Mouse (Mus musculus): ENCODE measurements around the gene Adamts12. TPM values are rescaled to one million over a fixed set of nuclear protein-coding genes. Genes with fewer than 3 reads are reported as not detected.
A peak's percentile ranks its signal among the peaks of the same experiment; 100 is the strongest.

The Adamts12 gene
- polyA plus RNA-seq, 1 experiment from 2014 or later: 3.5 TPM

DNA sequence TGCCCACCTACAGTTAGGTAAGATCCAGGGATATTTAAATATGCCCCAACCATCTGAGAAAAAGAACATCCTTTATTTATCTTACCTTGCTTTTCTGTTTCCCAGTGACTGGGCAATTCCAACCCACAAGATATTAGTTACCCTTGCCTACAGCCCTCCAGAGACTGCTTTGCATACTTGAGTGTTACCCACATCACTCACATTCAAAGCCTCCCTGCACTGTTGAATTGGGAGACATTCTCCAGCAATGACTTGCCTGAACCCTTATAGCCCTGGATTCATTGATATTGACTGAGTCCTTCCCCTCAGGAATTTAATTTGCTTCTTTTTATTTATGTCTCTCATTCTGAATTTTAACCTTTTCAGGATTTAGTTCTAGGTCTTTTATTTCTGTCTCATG lies 53.8 kb downstream of the Adamts12 start:
- Histone ChIP-seq H3K9me3 (replicated peaks) (no peaks in the 10 kb centered on the region), H3K27me3 (no peaks in the 10 kb centered on the region), H3K4me3 (no peak overlapping the region), H3K4me2 (replicated peaks) (no peak overlapping the region), H3K9ac (no peak overlapping the region), H3K27ac (no peak overlapping the region), H3K36me3 (no peaks in the 10 kb centered on the region), H3K4me1 (peaks cover 7% of the 10 kb centered on the region)
- ATAC-seq (ENCODE audit: low FRiP score): no peak

DNA sequence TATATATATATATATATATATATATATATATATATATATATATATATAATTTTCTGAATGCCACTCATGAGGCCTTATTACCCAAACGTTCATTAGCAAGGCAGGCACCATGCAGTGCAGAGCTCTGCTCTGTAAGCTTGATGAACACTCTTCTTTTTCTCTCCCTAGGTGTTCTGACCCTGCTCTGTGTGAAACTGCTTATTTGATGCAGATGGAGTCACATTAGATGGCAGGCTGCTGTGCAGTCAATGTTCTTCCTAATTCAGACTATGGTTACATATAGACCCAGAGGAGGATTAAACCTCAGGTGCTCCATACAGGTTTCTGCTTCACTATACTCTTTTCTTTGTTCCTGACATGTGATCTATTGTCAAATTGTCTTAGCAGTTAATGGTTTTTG lies 57.1 kb downstream of the Adamts12 start:
- no peak overlapping the region for H3K4me3 ChIP-seq
- H3K27ac ChIP-seq: no peak overlapping the region
- no peaks in the 10 kb centered on the region for H3K4me1 ChIP-seq
- ATAC-seq (ENCODE audit: low FRiP score): no peak
- WGBS: 53% methylated on average over 1 of the region's 1 CpGs
- no peak overlapping the region for H3K9ac ChIP-seq
- H3K27me3 ChIP-seq: no peaks in the 10 kb centered on the region
- no peaks in the 10 kb centered on the region for H3K36me3 ChIP-seq
- H3K9me3 ChIP-seq (replicated peaks): no peaks in the 10 kb centered on the region
- no peak overlapping the region for H3K4me2 ChIP-seq (replicated peaks)

DNA sequence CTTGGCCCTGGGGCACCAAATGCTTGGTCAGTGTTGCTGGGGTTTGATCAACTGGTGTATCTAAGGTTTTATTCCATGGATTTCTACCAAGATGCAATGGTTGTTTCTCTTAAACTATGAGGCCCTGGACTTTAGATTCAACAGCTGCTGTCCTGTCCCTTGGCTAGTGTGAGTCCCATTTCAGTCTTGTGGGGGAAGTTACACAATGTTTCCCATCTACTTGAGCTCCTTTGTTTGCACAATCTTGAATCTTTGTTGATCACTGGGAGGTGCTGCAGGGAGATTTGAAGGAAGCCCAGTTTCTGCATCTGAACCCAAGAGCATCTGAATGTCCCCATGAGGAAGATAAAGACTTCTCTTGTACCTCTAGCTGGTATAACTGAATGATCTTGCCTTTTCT lies 60.8 kb downstream of the Adamts12 start:
- H3K36me3 ChIP-seq: no peaks in the 10 kb centered on the region
- no peaks in the 10 kb centered on the region for H3K27me3 ChIP-seq
- no peak overlapping the region for H3K4me2 ChIP-seq (replicated peaks)
- no peak overlapping the region for H3K4me3 ChIP-seq
- H3K9ac ChIP-seq: no peak overlapping the region
- no peaks in the 10 kb centered on the region for H3K9me3 ChIP-seq (replicated peaks)
- H3K27ac ChIP-seq: no peak overlapping the region
- no peak for ATAC-seq (ENCODE audit: low FRiP score)
- no peaks in the 10 kb centered on the region for H3K4me1 ChIP-seq

DNA sequence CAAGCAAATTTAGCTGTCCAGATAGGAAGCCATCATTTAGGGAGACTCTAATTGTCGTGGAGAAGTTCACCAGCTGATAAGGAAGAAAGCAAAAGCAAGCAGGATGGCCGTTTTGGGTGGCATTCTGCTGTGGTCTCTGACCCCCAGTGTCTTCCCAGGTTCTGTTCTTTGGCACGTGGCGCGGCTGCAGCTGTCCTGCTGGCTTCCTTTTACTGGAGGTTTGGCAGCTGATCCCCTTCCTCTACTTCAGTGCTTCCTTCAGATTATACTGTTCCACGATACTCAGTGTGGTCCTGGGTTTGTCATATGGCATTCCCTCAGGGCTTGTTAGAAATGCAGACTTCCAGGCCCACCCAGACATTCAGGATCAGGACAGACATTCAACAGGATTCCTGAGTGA lies 63.9 kb downstream of the Adamts12 start:
- 81% methylated on average over 6 of the region's 6 CpGs for whole genome bisulfite sequencing
- no peak for ATAC-seq (ENCODE audit: low FRiP score)
- H3K9ac ChIP-seq: no peak overlapping the region

DNA sequence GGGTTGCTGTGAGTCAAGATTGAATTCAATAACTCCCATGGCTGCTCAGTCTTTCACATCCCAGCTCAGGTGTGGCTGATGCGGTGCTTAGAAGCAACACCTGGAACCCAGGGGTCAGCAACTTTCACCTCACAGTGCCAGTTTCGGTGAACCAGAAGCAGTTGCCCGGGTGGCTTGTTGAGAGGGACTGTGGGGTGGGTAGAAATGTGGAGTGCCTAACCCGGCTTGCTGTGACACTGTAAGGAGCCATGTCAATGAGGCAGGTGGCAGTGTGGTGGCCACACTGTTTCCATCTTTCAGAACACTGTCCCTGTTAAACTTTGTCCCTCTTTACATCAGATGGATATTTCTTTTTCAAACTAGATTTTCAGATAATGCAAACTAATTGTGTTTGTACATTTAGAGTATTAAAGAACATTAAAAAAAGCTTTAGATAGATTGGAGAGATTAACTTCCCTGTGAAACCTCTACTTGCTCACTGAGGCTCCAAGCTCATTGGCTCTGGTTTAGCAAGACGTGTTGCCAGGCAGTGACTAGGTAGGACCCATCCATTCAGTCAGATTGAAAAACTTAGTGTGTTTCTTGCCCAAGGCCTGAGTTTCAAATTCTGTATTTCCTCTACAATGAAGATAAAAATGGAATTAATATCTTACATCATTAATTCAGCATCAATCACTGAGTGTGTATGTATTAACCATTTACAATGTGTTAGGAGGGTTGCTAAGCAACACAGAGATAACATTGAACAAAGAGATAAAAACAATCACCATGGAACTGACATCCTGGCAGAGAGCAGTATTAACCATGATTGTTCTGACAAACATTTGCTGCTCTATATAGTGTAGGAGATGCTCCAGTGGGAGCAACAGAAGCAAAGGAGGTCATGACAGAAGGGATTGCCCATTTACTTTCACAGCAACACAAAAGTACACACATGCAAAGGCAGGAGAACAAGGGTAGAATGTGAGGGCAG lies 68.3 kb downstream of the Adamts12 start:
- no peak overlapping the region for H3K4me3 ChIP-seq
- H3K4me1 ChIP-seq: no peaks in the 10 kb centered on the region
- no peaks in the 10 kb centered on the region for H3K27me3 ChIP-seq
- 81% methylated on average over 5 of the region's 5 CpGs for WGBS
- H3K36me3 ChIP-seq: no peaks in the 10 kb centered on the region
- no peak for ATAC-seq (ENCODE audit: low FRiP score)
- H3K27ac ChIP-seq: no peak overlapping the region
- no peaks in the 10 kb centered on the region for H3K9me3 ChIP-seq (replicated peaks)
- H3K4me2 ChIP-seq (replicated peaks): no peak overlapping the region
- no peak overlapping the region for H3K9ac ChIP-seq

More for the DNA sequence above, 63.9 kb downstream of the Adamts12 start:
- no peak overlapping the region for H3K4me3 ChIP-seq
- no peaks in the 10 kb centered on the region for H3K36me3 ChIP-seq
- no peak overlapping the region for H3K4me2 ChIP-seq (replicated peaks)
- H3K27ac ChIP-seq: no peak overlapping the region
- H3K4me1 ChIP-seq: no peaks in the 10 kb centered on the region
- no peaks in the 10 kb centered on the region for H3K9me3 ChIP-seq (replicated peaks)
- H3K27me3 ChIP-seq: no peaks in the 10 kb centered on the region

DNA sequence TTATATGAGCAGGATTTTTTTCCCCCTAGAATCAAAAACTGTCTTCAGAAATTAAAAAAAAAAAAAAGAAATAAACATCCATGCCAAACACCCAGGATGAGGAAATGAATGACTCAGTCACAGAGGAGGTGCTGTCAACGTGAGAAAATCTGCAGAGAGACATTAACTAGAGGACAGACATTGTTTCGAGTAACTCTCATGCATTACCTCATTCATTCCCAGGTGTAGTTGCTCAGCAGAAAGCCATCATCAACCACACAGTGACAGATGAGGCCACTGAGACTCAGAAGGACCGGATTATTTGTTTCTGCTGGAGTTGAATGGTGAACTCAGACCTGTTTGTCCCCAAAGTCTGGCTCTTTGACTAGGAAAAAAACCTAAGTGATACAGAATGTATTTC lies 81.0 kb downstream of the Adamts12 start:
- H3K27ac ChIP-seq: no peak overlapping the region

DNA sequence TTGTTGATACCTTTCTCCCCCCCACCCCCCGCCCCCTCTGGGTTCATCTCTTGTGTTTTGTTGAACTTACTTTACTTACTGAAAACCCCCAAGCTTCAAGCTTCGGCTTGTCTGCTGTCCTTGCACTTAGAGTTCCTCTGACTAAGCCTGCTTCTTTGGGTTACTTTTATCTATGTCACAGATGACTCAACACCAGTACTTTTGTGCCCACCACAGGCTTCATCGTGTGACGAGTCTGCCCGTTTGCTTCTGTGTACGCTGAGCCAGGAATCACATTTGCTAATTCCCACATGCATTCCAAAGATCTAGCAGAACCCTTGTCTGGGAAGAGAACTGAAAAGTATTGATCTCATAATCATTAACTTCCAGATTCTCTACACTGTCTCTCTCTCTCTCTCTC lies 94.8 kb downstream of the Adamts12 start:
- Histone ChIP-seq H3K4me1 (no peaks in the 10 kb centered on the region), H3K4me3 (no peak overlapping the region), H3K9me3 (replicated peaks) (no peaks in the 10 kb centered on the region), H3K36me3 (no peaks in the 10 kb centered on the region), H3K4me2 (replicated peaks) (no peak overlapping the region), H3K27ac (no peak overlapping the region), H3K27me3 (no peaks in the 10 kb centered on the region), H3K9ac (no peak overlapping the region)
- WGBS: 78% methylated on average over 6 of the region's 6 CpGs
- no peak for ATAC-seq (ENCODE audit: low FRiP score)

More for the DNA sequence above, 81.0 kb downstream of the Adamts12 start:
- no peaks in the 10 kb centered on the region for H3K9me3 ChIP-seq (replicated peaks)
- WGBS: 69% methylated on average over 3 of the region's 3 CpGs
- H3K4me1 ChIP-seq: no peaks in the 10 kb centered on the region
- H3K9ac ChIP-seq: no peak overlapping the region
- no peak overlapping the region for H3K4me2 ChIP-seq (replicated peaks)
- no peak for ATAC-seq (ENCODE audit: low FRiP score)
- no peak overlapping the region for H3K4me3 ChIP-seq
- H3K27me3 ChIP-seq: no peaks in the 10 kb centered on the region
- no peaks in the 10 kb centered on the region for H3K36me3 ChIP-seq

DNA sequence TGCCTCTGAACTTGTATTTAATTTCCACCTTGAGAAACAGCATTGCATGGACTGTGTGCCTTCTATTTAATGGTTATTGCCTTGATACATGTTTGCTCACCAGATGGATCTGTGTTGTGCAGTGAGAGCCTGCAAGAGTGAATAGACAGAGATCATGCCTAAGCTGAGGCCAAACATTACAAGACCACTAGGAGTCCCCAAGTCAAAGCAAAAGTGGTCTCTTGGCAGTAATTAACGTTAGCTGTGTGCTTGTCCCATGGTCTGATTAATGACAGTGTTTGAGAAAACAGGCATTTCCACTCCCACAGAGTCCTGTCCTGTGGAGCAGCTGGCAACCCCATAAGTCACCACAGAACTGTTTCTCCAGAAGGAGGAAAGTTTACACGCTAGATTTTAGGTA lies 96.2 kb downstream of the Adamts12 start:
- Histone ChIP-seq H3K36me3 (no peaks in the 10 kb centered on the region), H3K4me1 (no peaks in the 10 kb centered on the region), H3K27ac (no peak overlapping the region), H3K9me3 (replicated peaks) (no peaks in the 10 kb centered on the region), H3K4me3 (no peak overlapping the region), H3K9ac (no peak overlapping the region), H3K4me2 (replicated peaks) (no peak overlapping the region), H3K27me3 (no peaks in the 10 kb centered on the region)
- WGBS: 43% methylated on average over 2 of the region's 2 CpGs
- no peak for ATAC-seq (ENCODE audit: low FRiP score)

DNA sequence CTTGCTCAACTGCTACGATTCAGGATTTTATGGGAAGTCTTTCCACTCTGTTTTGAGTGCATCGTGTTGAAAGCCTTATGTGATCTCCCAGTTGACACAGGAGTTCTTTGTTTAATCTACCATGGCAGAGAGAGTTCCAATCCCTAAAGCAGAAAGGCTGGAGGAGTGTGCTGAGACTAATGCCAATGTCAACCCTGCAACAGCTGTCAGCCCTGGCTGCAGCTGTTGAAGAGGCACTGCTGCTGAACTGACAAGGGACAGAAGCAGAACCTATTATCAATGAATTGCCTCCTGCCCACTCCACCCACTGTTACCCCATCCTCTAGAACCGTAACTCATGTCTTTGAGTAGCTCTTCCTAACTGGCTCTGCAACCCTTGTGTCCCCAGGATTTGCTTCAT lies 101.3 kb downstream of the Adamts12 start:
- no peak for ATAC-seq (ENCODE audit: low FRiP score)
- H3K36me3 ChIP-seq: no peaks in the 10 kb centered on the region
- no peak overlapping the region for H3K4me3 ChIP-seq
- 52% methylated on average over 3 of the region's 3 CpGs for WGBS
- no peak overlapping the region for H3K9ac ChIP-seq
- no peaks in the 10 kb centered on the region for H3K9me3 ChIP-seq (replicated peaks)
- no peak overlapping the region for H3K4me2 ChIP-seq (replicated peaks)
- H3K4me1 ChIP-seq: 0 out of 2 replicates have a peak, but pooled peaks cover 2% of the 10 kb centered on the region
- no peak overlapping the region for H3K27ac ChIP-seq
- H3K27me3 ChIP-seq: no peaks in the 10 kb centered on the region

DNA sequence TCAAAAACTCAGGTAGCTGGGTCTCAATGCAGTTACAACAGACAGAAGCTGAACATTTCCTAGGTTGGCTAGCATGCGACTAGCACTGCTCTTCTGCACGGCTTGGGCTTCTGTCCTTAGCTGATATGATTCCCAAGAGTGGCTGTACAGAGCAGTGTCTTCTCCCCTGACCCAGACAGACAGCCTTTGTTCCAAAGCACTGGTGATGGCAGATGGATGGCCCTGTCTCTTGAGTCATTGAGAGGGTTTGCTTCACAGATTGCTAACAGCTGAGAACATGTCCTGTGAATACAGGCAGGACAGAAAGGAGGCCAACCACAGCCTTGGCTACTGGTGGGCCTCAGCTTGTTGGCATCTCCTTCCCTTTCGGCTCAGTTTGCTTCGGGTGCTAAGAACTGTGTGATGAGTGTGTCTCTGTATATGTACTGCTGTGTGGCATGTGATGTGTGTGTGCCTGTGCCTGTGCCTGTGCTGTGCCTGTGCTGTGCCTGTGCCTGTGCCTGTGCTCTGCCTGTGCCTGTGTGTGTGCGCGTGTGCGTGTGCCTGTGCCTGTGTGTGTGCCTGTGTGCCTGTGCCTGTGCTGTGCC lies 109.4 kb downstream of the Adamts12 start:
- H3K27ac ChIP-seq: no peak overlapping the region
- H3K4me3 ChIP-seq: no peak overlapping the region
- no peak overlapping the region for H3K9ac ChIP-seq
- ATAC-seq (ENCODE audit: low FRiP score): no peak
- peaks cover 10% of the 10 kb centered on the region for H3K4me1 ChIP-seq
- H3K4me2 ChIP-seq (replicated peaks): no peak overlapping the region
- WGBS: 88% methylated on average over 6 of the region's 7 CpGs
- no peaks in the 10 kb centered on the region for H3K36me3 ChIP-seq
- H3K27me3 ChIP-seq: no peaks in the 10 kb centered on the region
- no peaks in the 10 kb centered on the region for H3K9me3 ChIP-seq (replicated peaks)

DNA sequence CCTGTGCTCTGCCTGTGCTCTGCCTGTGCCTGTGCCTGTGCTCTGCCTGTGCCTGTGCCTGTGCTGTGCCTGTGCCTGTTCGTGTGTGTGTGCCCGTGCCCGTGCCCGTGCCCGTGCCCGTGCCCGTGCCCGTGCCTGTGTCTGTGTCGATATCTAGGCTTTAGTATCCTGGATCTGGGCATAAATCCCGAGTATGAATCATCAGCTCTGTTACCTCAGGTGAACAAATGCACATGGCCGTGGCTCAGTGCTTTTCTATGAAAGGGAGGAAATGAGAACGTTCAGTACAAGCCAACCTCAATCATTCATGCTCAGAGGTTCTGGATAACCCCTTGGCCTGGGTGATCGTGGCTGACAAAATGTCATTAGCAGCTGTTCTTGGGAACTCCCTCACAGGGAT lies 110.3 kb downstream of the Adamts12 start:
- H3K27ac ChIP-seq: no peak overlapping the region
- no peaks in the 10 kb centered on the region for H3K27me3 ChIP-seq
- peaks cover 16% of the 10 kb centered on the region for H3K4me1 ChIP-seq
- ATAC-seq (ENCODE audit: low FRiP score): no peak
- H3K4me2 ChIP-seq (replicated peaks): no peak overlapping the region
- no peaks in the 10 kb centered on the region for H3K36me3 ChIP-seq
- H3K9ac ChIP-seq: no peak overlapping the region
- H3K4me3 ChIP-seq: no peak overlapping the region
- 79% methylated on average over 13 of the region's 13 CpGs for WGBS
- H3K9me3 ChIP-seq (replicated peaks): no peaks in the 10 kb centered on the region

DNA sequence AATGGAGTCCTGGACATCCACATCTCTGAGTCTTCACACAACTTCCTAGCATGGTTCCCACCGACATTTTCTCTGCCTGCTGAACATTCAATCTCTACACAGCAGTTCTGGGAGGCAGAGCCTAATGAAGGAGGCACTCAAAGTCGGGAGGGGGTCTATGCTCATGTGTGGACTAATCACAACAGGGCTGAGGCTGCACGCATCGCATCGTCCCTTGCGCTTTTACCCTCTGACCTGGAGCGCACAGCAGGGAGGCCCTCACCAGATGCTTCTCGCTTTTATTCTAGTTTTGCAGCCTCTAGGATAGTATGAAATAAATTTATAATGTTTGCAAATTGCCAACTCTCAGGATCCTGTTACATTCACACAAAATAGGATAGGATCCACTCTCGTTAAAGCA lies 112.9 kb downstream of the Adamts12 start:
- no peak overlapping the region for H3K4me3 ChIP-seq
- H3K27ac ChIP-seq: no peak overlapping the region
- H3K36me3 ChIP-seq: no peaks in the 10 kb centered on the region
- H3K27me3 ChIP-seq: no peaks in the 10 kb centered on the region
- 36% methylated on average over 9 of the region's 9 CpGs for WGBS
- no peak overlapping the region for H3K9ac ChIP-seq
- no peak for ATAC-seq (ENCODE audit: low FRiP score)
- H3K4me2 ChIP-seq (replicated peaks): no peak overlapping the region
- H3K4me1 ChIP-seq: peaks cover 17% of the 10 kb centered on the region
- no peaks in the 10 kb centered on the region for H3K9me3 ChIP-seq (replicated peaks)

DNA sequence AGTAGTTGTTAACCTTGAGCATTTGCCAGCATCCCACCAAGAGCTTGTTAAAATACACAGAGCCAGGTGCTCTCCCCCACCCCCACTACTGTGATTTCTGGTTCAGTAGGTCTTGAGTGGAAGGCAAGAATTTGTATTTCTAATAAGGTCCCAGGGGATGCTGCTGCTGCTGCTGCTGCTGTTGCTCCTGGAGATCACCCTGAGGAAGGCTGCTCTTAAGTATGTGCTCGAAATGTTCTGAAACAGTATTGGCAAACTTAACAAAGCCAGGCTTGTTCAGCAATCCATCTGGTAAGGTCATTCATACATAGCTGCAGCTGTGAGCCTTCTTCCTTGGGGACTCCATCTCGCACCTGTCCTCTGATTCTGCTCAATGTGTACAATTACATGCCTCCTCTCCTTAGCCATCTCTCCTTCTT lies 115.2 kb downstream of the Adamts12 start:
- Histone ChIP-seq H3K27me3 (no peaks in the 10 kb centered on the region), H3K27ac (no peak overlapping the region), H3K4me1 (peaks cover 17% of the 10 kb centered on the region), H3K9me3 (replicated peaks) (no peaks in the 10 kb centered on the region), H3K4me3 (no peak overlapping the region), H3K36me3 (no peaks in the 10 kb centered on the region), H3K4me2 (replicated peaks) (no peak overlapping the region), H3K9ac (no peak overlapping the region)
- WGBS: 48% methylated on average over 2 of the region's 2 CpGs
- ATAC-seq (ENCODE audit: low FRiP score): peak; percentile 32
